Mouse (Mus musculus) layer of hippocampus, adult 9-11 months (tissue): ENCODE results near the gene Tapt1.
"Not testable (repeated sequence)": the region's sequence is repeated elsewhere in the genome, so short reads cannot be mapped to it uniquely, and the experiment has no call there.

Experiments used
- DNase-seq: peaks from one replicate; pipeline ENCODE4 v3.0.0; 2022

The Tapt1 gene

DNA sequence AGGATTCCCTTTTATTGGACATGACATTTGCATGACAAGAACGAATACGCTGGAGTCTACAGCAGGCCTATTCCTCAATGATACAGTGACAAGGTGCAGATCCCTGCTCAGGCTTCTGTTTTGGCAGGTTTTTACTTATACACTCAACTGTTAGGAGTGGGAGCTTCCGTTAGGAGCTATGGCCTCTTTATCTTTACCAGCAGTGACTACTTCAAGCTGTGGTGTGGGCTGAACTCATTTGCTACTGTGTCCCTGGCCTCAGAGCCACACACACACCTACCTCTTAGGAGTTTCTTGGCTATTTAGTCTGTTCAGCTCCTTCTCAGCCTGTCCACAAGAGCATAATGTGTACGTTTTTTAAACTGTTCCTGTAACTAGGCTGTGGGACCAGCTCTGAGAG, 30.3 kb downstream of the Tapt1 start:
- DNase-seq: no peak

DNA sequence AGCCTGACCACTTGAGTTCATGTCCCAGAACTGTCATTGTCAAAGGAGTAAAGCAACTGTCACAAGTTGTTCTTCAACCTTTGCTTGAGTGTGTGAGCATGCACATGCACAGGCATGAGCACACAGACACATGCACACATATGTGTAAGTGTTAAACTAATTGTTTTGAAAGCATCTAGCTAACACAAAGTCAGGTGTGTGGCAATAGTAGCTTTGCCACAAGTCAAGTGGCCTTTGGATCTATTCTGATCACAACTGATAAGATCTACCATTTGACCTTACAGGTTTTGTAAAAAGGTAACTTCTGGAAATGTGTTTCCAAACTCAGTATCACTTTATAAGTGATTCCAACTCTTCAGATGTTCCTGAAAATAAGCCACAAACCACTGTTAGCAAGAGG, 39.1 kb downstream of the Tapt1 start:
- no peak for DNase-seq

DNA sequence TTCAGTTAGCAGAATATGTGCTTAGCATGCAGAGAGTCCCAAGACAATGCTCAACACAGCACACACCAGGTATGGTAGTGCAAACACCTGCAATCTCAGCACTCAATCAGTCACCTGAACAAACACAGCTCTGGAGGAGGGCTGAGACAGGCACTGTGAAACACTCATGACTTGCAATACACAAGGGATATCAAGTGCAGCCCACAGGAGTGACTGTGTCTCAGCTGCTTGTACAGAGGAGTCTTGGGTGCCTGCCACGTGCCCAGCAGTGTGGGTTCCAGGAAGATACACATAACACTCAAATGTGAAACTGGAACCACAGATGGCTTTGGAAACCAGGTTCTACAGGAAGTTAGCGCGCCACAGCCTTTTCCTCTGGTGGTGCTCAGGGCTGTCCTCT, 44.8 kb downstream of the Tapt1 start:
- DNase-seq: peak; percentile 27

DNA sequence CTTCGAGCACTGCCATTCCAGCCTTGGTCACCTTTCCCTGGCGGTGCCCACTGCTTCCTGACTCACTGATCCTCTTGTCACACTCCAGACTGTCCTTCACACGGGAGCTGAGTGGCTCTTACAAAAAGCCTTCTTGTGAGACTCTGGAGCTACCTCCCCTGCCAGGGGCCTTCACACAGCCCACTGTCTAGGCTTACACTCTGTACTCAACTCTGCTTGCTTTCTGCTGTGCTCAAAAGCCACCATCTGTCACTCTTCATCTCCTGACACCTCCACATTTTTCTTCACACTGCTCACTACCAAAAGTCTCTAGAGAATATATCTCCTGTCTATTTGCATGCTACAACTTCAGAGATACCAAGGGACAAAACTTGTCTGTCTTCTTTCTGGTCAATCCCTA, 46.0 kb downstream of the Tapt1 start:
- no peak for DNase-seq

DNA sequence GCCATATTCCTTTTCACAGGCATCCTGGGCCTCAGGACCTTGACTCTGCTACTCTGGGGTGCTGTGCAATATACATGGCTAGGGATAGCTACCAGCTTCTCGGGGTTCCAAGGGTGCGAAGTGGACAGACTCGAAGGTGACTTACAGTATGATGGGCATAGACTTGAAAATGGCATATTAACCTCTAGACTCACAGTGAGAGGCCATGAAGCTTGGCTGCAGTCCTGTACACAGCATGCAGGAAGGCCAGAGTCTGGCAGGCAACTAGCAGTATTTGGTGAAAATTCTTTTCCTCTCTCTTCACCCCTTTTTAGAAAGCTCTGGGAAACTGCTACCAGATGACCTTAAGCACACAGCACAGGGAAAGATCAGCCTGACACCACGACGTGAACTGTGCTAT, 52.4 kb downstream of the Tapt1 start:
- no peak for DNase-seq

DNA sequence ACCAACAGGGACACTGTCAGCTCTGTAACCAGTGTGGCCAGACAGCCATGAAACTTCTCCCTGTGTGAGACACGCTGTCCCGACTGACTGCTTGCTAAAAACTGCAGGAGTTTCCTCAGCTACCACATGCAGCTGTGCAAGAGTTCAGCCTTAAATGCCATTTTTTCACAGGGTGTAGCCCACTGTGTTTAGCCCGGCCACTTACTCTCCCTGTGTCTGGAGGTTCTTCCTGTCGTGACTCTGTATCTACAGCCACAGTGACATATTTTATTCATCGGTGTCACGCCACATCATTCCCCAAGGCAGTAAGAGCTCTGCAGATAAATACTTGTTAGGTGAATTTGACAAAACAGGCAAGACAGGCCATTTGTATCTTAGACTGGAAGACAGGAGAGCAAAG, 59.6 kb downstream of the Tapt1 start:
- no peak for DNase-seq

DNA sequence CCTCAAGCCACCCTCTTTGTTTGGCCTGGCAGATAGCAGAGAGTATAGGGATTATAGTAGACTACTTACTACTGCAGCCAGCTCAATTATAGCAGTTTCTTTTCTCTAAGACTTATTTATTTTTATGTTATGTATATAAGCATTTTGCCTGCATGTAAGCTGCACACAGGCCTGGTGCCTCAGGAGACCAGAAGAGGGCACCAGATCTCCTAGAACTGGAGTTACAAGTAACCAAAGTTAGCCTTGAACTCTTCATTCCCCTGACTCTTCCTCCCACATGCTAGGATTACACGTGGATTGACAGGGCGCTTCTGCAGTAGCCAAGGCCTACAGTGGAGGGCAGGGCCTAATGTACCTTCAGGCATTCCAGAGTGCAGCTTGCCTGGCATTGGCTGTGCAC, 60.6 kb downstream of the Tapt1 start:
- no peak for DNase-seq

DNA sequence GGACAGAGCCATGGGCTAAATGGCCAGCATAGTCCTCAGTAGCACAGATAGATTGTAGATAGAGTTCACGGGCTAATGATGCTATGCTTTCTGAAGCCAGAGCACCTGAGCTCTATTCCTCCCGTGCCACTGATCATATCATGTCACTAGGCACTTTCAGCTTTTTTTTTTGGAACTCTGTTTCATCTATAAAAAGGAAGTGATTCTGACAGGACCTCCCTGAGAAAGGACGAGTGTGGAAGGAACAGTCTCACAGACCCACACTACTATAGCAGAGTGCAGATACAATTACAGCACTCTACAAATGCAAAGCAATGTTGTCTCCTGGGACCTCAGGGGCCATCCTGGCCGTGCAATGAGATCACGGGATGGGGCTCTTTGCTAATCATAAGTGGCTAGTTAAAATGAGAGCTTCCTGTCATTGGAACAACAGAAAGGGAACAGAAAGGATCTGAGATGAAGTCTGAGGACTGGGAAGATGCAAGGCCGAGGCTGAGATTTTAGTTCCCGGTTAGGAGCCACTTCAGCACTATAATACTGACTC, 62.1 kb downstream of the Tapt1 start:
- DNase-seq: no peak

DNA sequence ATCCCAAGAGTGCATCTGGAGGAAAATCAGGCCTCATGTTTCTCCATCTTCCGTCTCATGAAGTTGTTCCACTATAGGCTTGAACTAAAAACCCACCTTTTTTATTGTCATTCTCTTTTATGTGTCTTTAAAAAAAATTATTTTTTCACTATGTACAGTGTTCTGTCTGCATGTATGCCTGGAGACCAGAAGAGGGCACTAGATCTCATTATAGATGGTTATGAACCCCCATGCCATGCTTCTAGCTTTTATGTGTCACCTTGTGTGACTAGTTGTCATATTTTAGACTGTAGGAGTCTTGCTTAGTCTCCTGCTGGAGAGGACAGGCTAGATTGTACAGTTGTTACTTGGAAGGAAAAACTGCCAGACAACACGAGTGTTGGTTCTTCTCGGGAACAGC, 63.1 kb downstream of the Tapt1 start:
- DNase-seq: no peak

DNA sequence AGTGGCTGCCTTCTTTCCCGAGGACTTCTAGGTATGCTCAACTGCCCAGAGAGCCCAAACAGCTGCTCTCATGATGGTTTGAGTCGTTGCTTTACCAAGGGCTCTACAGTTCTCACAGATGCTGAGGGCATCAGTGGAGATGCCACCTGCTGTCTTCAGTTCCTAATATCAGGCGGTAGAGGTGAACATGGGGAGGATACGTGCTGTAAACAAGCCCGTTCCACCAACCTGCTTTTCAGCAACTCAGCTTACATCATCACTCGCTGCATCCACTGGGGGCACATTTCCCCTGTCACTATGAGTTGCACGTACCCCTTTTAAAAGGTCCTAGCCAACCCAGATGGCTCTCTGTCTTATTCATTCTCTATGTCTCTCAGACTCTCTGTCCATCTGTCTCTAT, 63.6 kb downstream of the Tapt1 start:
- no peak for DNase-seq

DNA sequence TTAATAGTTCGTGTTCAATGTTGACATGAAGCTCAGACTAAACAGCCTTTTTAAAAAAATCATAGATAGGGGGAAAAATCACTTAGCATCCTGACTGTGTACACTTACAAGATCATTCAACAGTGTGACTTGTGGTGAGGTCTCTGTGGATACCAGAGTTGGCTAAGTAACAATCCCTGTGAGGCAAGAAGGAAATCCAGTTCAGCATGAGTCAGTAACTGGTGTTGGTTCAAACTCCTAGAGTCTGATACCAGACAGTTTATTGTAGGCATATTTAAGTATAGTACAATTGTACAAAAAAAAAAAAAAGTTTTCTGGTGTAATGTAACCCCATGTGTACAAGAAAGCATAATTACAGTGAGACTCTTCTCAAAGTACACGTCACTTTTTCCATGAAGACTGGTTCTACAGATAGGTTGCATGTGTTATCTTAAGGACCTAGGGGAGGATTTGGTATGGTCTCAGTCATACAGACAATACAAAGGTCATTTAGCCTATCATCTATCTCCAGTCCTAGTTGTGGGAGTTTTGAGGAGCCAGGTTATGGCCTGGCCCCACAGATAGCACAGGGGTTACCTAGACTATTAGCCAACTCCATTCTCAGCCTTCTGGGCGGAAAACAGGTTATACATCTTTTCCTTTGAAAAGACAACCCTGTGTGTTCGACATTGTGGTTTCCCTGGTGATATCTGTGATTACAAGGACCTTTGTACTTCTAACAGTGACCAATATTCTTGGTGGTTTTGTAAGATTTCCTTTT, 66.6 kb downstream of the Tapt1 start:
- no peak for DNase-seq

DNA sequence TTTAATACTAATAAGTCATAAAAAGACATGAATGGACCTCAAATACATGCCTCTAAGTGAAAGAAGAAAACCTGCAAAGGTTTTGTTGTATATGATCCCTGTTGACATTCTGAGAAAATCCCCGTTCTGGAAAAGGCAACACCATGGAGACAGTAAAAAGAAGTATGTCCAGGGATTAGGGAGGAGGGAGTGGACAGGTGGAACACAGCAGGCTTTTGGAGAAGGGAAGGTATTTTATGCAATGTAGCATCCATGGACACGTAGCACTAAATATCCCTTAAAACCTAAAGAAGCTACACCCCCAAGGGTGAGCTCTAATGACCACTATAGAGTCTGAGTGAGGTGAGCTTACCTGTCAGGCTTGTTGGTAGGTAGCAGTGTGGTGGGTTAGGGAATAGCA, 67.2 kb downstream of the Tapt1 start:
- no peak for DNase-seq

DNA sequence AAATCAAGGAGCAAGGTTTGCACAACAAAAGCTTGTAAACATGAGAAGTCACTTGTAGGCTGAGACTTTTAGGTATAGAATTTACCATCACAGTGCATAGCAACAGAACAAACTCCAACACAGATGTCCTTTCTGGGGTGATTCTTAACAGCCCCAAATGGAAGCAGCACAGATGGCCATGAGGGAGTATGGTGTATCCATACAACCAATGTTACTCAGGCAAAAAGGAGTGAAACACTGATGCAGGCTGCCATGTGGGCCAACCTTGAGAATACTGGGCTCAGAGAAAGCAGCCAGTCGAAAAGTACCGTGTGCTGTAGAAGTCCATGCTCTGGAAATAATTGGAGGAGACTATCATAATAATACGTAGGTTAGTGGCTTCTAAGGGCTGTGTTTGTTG, 68.0 kb downstream of the Tapt1 start:
- no peak for DNase-seq

DNA sequence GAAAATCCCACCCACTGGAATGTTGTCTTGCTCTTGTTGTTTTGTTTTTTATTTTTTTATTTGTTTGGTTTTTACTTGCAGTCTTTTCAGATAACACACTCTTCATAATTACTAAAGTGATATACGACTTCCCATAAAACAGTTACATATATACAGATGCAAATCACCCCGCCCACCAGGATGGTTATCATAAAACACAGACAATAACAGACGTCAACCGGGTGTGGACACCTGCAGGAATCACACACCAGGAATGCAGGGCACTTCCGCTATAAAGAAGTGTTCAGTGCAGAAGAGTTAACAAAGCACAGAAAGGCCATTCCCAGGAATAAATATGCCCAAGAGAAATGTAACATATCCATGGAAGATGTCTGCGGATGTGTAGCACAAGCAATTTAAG, 68.7 kb downstream of the Tapt1 start:
- DNase-seq: no peak

DNA sequence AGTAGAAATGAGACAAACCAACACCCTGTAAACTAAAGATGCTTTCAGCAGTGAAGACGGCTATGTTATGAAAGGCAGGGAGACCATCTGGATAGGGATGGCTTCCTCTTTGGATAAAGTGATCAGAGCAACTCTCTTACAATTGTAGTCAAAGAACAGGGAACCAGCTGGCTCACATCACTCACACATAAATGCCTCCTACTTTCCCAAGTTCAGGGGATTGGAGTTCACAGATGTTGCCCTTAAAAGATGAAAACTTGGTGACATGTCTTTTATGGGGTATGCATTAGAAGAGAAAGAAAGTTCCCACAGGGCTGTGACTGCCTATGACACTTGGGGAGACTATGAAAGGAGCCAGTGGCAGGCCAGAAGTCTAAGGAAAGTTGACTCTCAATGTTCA, 73.4 kb downstream of the Tapt1 start:
- no peak for DNase-seq

DNA sequence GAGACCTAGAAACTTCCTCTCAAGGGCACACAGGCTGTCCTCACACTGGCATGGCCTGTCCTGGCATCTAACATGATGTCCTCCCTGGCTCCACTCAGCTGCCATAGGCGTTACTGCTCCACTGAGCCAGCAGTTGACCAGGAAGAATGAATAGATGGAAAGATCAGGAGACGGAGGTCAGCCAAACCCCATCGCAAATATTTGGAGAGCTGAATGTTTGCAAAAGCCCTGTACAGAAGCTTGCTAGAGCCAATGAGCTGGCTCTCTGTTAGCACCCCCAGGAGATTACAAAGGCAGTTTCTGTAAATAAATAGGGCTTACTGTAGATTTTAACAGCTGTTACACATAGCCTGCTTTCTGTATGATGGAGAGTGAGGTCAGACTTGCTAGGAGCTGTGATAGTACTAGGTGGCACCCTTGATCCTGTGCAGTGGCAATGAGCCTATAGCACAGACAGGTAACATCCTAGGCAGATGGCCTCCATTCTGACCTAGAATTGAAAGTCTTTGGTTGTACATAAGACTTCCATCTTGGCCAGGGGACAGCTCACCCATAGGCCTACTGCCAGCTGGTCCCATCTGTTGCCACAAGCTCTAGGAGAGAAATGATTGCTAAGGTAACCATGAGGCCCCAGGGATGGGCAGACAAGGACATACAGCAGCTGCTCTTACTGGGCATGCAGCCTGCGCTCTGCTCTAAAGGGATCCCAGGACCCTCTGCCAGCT, 74.9 kb downstream of the Tapt1 start:
- peak; percentile 65 for DNase-seq

DNA sequence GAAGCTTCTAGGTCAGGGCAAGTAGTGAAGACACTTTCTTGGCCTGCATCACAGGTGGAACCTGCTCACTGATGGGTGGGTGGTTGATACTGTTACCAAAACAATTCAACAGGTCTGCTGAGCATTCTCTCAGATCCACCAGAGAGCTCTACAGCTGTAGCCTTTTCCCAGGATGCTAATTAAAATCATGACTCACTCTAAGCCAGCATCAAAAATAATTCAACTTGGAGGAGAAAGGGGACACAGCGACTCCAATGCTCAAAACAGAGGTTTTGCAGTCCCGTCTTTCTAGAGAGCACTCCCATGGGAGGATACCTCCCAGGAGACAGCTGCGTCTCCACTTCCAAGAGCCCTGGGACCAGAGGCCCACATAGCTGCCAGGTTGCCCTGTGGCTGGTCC, 78.7 kb downstream of the Tapt1 start:
- DNase-seq: peak; percentile 17

DNA sequence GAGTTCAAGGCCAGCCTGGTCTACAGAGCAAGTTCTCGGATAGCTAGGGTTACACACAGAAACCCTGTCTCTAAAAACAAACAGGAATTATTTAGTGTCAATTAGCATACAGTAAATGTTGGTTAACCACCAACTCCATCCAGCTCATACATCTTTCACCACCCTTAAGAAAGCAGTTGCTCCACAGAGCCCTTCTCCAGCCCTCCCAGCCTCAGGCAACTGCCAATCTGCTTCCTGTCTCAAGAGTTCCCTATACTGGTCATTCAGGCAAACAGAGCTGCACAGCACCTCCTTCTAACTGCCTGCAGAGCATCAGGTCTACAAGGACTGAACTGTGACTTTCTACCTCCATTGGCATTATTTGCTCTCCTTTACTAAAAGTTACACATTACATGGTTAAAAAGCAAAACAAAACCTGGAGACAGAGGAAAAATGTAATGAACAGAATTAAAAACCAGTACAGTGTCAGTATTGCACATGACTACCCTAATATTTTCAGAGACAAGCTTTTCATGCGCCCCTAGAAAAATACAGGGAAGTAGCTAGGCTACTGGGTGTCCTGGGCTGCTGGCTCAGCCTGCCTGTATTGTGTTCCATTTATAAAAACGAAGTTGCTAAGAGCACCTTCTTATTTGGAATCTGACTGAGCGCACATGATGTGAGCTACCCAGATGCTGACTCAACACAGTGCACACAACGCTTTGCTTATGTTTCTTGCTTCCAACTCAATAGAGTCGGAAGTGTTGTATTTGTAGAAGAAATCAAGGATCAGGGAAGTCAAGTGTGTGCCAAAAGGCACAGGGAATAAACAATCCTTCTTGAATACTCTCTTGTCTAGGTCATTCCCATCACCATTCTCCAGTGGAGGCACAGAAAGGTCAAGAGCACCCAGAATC, 79.7 kb downstream of the Tapt1 start:
- no peak for DNase-seq

DNA sequence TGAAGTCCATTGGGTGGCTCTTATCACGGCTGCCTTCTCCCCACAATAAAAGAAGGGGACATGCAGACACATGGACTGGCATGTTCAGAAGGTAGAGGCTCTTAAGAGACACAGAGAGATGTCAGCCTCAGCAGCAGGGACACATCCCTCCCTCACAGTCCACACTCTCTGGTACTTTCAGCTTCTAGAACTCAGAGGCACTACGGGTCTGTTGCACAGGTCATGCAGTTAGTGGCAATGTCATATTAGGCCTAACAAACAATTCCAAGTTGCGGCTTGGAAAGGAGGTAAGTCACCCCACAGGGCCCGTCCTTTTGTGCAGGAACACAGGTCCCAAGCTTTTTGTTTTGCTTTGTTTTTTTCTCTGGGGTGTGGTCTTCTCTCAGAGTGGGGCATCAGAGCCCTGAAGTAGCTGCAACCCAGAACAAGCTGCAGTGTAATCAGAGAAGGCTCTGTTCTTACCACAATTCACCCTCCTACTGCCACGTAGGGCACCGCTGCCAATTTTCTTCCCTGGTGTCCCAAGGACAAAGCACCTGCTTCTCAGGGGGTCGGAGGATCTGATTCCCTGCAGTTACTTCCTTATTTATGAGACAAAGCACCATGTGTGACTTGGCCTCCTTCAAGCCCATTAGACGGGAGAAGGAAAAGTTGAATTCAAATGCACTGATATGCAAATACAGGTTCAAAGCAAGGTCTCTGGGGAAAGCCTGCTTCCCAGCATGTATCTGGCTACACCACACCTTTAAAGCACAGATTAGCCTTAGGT, 82.8 kb downstream of the Tapt1 start:
- no peak for DNase-seq

DNA sequence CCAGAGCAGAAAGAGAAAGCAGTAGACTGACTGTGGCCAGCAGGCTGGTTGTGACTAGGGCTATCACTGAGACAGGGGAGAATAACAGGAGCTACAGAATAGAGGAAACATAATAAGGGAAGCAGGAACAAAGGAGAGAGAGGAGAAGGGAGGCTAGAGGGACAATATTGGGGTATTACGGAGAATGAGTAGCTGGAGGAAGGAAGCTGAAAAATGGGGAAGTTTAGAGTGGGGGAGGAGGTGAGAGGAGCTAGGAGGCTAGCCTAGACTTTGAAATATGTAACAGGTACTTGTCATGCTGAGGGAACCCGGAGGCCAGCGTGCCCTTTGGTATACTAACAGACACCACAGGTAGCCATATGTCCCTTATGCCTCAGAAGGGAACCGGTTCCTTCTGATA, 98.9 kb downstream of the Tapt1 start:
- DNase-seq: no peak

DNA sequence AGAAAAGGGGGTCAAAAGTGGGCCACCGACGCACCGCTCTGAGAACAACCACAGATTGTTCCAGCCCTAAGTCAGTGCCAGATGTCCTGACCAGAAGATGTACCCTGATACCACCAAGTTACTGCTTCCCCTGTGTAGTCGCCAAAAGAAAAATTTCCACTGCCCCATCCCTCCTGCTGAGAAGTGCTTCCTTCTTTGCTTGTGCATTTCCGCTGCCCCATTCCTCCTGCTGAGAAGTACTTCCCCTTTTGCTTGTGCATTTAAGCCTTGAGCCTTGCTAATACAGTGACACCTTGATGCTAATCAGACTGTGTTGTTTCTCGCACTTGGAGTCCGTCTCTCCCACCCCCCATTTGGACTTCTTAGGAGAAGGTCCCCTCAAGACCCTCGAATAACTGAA, 99.9 kb downstream of the Tapt1 start:
- not testable (repeated sequence) for DNase-seq
